Mouse (Mus musculus): ENCODE data around the gene Ffar3.

- TF ChIP-seq POLR2A (IDR thresholded peaks at IDR 0.05; ENCODE audit: extremely low read depth, insufficient read depth, low read length) (no peak), CTCF (IDR thresholded peaks at IDR 0.05; ENCODE audit: low read depth, low read length) (no peak)
Measured at GRCm38 (mm10) chr7:30886852-30887251, 30.9 kb upstream of the Ffar3 start.
